Mouse (Mus musculus) adrenal gland, adult 18-20 months (tissue): ENCODE results near the gene Xpo6. TPM values are rescaled to one million over a fixed set of nuclear protein-coding genes. Genes with fewer than 3 reads are reported as not detected.

Experiments
- DNase-seq, 2 experiments: peaks; one replicate each; pipeline ENCODE4 v3.0.0; 2021 to 2022; ENCODE audit warnings: low spot score in 2 of 2
- total RNA-seq, 2 experiments: library from RNA; stranded (reverse); gene quantifications; 1 replicate in 1 of 2; 2 replicates in 1 of 2; pipeline ENCODE4 v1.2.3; 2021

The Xpo6 gene
- total RNA-seq, 2 experiments from 2014 or later, result 80.9 to 99.4 TPM

GRCm38 (mm10) chr7:126199691-126200102, 604 bp downstream of the Xpo6 start:
- peak in 1 of 2 experiments; percentile 47 for DNase-seq

- DNase-seq, result no peak
These were observed 1.4 kb downstream of the Xpo6 start for GRCm38 (mm10) chr7:126198926-126199325.

- DNase-seq, result no peak
These were observed 6.1 kb downstream of the Xpo6 start for GRCm38 (mm10) chr7:126194175-126194574.

- DNase-seq, result no peak
These were observed 8.8 kb downstream of the Xpo6 start for GRCm38 (mm10) chr7:126191471-126191870.

- no peak for DNase-seq
These were observed 10.8 kb downstream of the Xpo6 start for GRCm38 (mm10) chr7:126189517-126189916.

- no peak for DNase-seq
These were observed 14.3 kb downstream of the Xpo6 start for GRCm38 (mm10) chr7:126185999-126186398.

- DNase-seq, result no peak
These were observed 16.7 kb downstream of the Xpo6 start for GRCm38 (mm10) chr7:126183583-126183982.

GRCm38 (mm10) chr7:126181487-126181886, 18.8 kb downstream of the Xpo6 start:
- no peak for DNase-seq

GRCm38 (mm10) chr7:126180956-126181355, 19.3 kb downstream of the Xpo6 start:
- no peak for DNase-seq

GRCm38 (mm10) chr7:126178804-126179203, 21.5 kb downstream of the Xpo6 start:
- no peak for DNase-seq

GRCm38 (mm10) chr7:126175999-126176398, 24.3 kb downstream of the Xpo6 start:
- no peak for DNase-seq

GRCm38 (mm10) chr7:126175456-126175855, 24.8 kb downstream of the Xpo6 start:
- DNase-seq, result no peak

GRCm38 (mm10) chr7:126174863-126175262, 25.4 kb downstream of the Xpo6 start:
- no peak for DNase-seq

- no peak for DNase-seq
These were observed 28.3 kb downstream of the Xpo6 start for GRCm38 (mm10) chr7:126172001-126172400.

GRCm38 (mm10) chr7:126168584-126168983, 31.7 kb downstream of the Xpo6 start:
- DNase-seq, result no peak

GRCm38 (mm10) chr7:126167426-126167825, 32.9 kb downstream of the Xpo6 start:
- no peak for DNase-seq

GRCm38 (mm10) chr7:126166571-126166970, 33.7 kb downstream of the Xpo6 start:
- DNase-seq, result no peak

- no peak for DNase-seq
These were observed 42.1 kb downstream of the Xpo6 start for GRCm38 (mm10) chr7:126158238-126158637.

GRCm38 (mm10) chr7:126155746-126156145, 44.6 kb downstream of the Xpo6 start:
- no peak for DNase-seq

GRCm38 (mm10) chr7:126154731-126155130, 45.6 kb downstream of the Xpo6 start:
- no peak for DNase-seq

- DNase-seq, result no peak
These were observed 48.0 kb downstream of the Xpo6 start for GRCm38 (mm10) chr7:126152324-126152723.

- no peak for DNase-seq
These were observed 54.1 kb downstream of the Xpo6 start for GRCm38 (mm10) chr7:126146156-126146555.

GRCm38 (mm10) chr7:126144364-126144763, 55.9 kb downstream of the Xpo6 start:
- no peak for DNase-seq

- no peak for DNase-seq
These were observed 62.5 kb downstream of the Xpo6 start for GRCm38 (mm10) chr7:126137850-126138249.
